In the genomic region with DNA sequence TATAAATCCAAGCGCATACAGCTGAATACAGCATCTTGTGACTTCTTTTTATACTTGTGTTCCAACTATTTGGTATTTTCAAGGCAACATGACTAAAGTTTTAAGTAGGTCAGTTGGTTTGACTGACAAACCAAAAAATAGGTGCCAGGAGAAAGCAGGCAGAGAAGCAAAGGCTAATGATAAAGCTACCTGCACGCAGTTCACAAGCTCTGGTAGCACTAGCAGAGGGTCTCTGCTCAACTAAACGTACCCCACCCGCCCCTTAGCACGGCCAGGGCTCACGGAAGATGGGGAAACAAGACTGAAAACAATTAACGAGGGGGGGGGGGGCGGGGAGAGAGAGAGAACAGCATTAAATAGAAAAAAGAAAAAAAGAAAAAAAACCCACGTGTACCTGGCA, we compare ENCODE assay signal across 7 mouse cellular contexts. TPM values are rescaled to one million over a fixed set of nuclear protein-coding genes. Genes with fewer than 3 reads are reported as not detected.
DNase-seq lines count a peak whose midpoint lies in the region; ATAC-seq and TF ChIP-seq lines count a peak whose summit lies in the region.

No protein-coding gene starts in this region.

- peaks cover 4% of the 10 kb centered on the region; the same call in 1 of the 2 replicates for H3K4me1 ChIP-seq in forebrain, embryonic 12.5 days
- peaks cover 18% of the 10 kb centered on the region for H3K4me1 ChIP-seq in limb, embryonic 10.5 days
- peaks cover 5% of the 10 kb centered on the region for H3K4me1 ChIP-seq in neural tube, embryonic 15.5 days

- peak overlapping the region; percentile 83 for H3K9ac ChIP-seq in forebrain, embryonic 12.5 days
- H3K9ac ChIP-seq in neural tube, embryonic 15.5 days (replicated peaks), result peak overlapping the region; percentile 91

- intact Hi-C loops in left cerebral cortex, adult 2 months (cut with DNase I), result loop anchor here (5.0 kb wide), 2 partner anchors 53 to 137 kb away; a partner anchor contains a TSS
- intact Hi-C loops in left cerebral cortex, postnatal 10 days (cut with DNase I), result no loop called here

- no peak for TF ChIP-seq CTCF in left cerebral cortex, adult 2 months (IDR thresholded peaks at IDR 0.05)

- WGBS in forebrain, embryonic 12.5 days, result 14% methylated on average over 7 of the region's 9 CpGs
- WGBS in limb, embryonic 10.5 days, result 11% methylated on average over 8 of the region's 9 CpGs
- 16% methylated on average over 8 of the region's 9 CpGs for WGBS in neural tube, embryonic 15.5 days

- H3K4me2 ChIP-seq in forebrain, embryonic 12.5 days, result peak overlapping the region; percentile 75
- peak overlapping the region; percentile 60 for H3K4me2 ChIP-seq in neural tube, embryonic 15.5 days

- no peaks in the 10 kb centered on the region for H3K9me3 ChIP-seq in forebrain, embryonic 12.5 days
- H3K9me3 ChIP-seq in limb, embryonic 10.5 days (replicated peaks), result no peaks in the 10 kb centered on the region
- H3K9me3 ChIP-seq in neural tube, embryonic 15.5 days (replicated peaks), result no peaks in the 10 kb centered on the region

- ATAC-seq in forebrain, embryonic 12.5 days (ENCODE audit: low FRiP score), result no peak
- no peak for ATAC-seq in neural tube, embryonic 15.5 days (ENCODE audit: low FRiP score)
- no peak for ATAC-seq in erythroid progenitor cell, adult 5-6 weeks (replicated peaks; ENCODE audit: low FRiP score, poor library complexity, severe bottlenecking)

- H3K27me3 ChIP-seq in forebrain, embryonic 12.5 days, result peaks cover 8% of the 10 kb centered on the region; the same call in 1 of the 2 replicates
- peaks cover 9% of the 10 kb centered on the region; the same call in 1 of the 2 replicates for H3K27me3 ChIP-seq in limb, embryonic 10.5 days (ENCODE audit: low read depth, poor library complexity, severe bottlenecking)
- H3K27me3 ChIP-seq in neural tube, embryonic 15.5 days (replicated peaks), result no peaks in the 10 kb centered on the region

- no peaks in the 10 kb centered on the region for H3K36me3 ChIP-seq in forebrain, embryonic 12.5 days (replicated peaks)
- H3K36me3 ChIP-seq in limb, embryonic 10.5 days, result no peaks in the 10 kb centered on the region
- H3K36me3 ChIP-seq in neural tube, embryonic 15.5 days, result no peaks in the 10 kb centered on the region

- no peak overlapping the region for H3K27ac ChIP-seq in left cerebral cortex, adult 2 months
- H3K27ac ChIP-seq in forebrain, embryonic 12.5 days, result no peak overlapping the region
- no peak overlapping the region for H3K27ac ChIP-seq in limb, embryonic 10.5 days
- no peak overlapping the region for H3K27ac ChIP-seq in neural tube, embryonic 15.5 days (replicated peaks)

- no peak for DNase-seq in left cerebral cortex, adult 2 months (ENCODE audit: extremely low spot score in 1 of 2, low spot score in 2 of 2)
- no peak for DNase-seq in left cerebral cortex, postnatal 10 days (ENCODE audit: extremely low spot score in 1 of 2, low spot score in 2 of 2)
- DNase-seq in limb, embryonic 10.5 days (ENCODE audit: low spot score), result no peak
- no peak for DNase-seq in gastrocnemius, postnatal 4 days (ENCODE audit: low spot score in 2 of 2)

- peak overlapping the region; percentile 89 for H3K4me3 ChIP-seq in left cerebral cortex, adult 2 months
- peak overlapping the region; percentile 81 for H3K4me3 ChIP-seq in forebrain, embryonic 12.5 days (replicated peaks)
- H3K4me3 ChIP-seq in limb, embryonic 10.5 days, result peak overlapping the region; percentile 90
- peak overlapping the region; percentile 99 for H3K4me3 ChIP-seq in neural tube, embryonic 15.5 days (replicated peaks)

RNA-seq across cellular contexts. Expression of a gene that starts 0.9 kb away (rescaled TPM):
- 10 to 100 TPM; 33.1 to 35.3 TPM for total RNA-seq in left cerebral cortex, adult 2 months (2021)
- total RNA-seq in left cerebral cortex, postnatal 10 days (2021), result 10 to 100 TPM; 37.8 to 40.5 TPM
- polyA plus RNA-seq in forebrain, embryonic 12.5 days (2016; fragmentation: Nextera tagmentation; extraction: Ambion mirVana), result 17.4 and 18.8 TPM in 2 replicates
- 7.3 and 9.7 TPM in 2 replicates for polyA plus RNA-seq in limb, embryonic 10.5 days (2016; fragmentation: Nextera tagmentation; extraction: Ambion mirVana)
- 34.9 and 38.1 TPM in 2 replicates for polyA plus RNA-seq in neural tube, embryonic 15.5 days (2015; fragmentation: Nextera tagmentation; extraction: Ambion mirVana)
- 0.42 TPM in 1 of 2 replicates, not detected in the other for total RNA-seq in erythroid progenitor cell, adult 5-6 weeks (2015; ENCODE audit: low replicate concordance)
- total RNA-seq in erythroid progenitor cell, adult 5-6 weeks (2017; ENCODE audit: low replicate concordance), result 0.53 TPM in 1 of 2 replicates, not detected in the other
- total RNA-seq in gastrocnemius, postnatal 4 days (2021), result 10 to 100 TPM; 19.6 to 19.9 TPM

Comparison
In these comparisons a context has a peak if more than half of its experiments do, and no peak if none do; other contexts are left out.
1. RNA of a gene that starts 0.9 kb away (total RNA-seq): 37.8 to 40.5 TPM in left cerebral cortex, postnatal 10 days, 33.1 to 35.3 TPM in left cerebral cortex, adult 2 months and 19.6 to 19.9 TPM in gastrocnemius, postnatal 4 days; 0.42 to 0.53 TPM in erythroid progenitor cell, adult 5-6 weeks; every median in the first group is over 10 times any median in the second.
2. Peak in every context shown above with its lines, with median percentiles within 50 percentile points of each other: H3K4me3 ChIP-seq.